Mouse (Mus musculus): ENCODE data around the gene Fbp2.

DNA sequence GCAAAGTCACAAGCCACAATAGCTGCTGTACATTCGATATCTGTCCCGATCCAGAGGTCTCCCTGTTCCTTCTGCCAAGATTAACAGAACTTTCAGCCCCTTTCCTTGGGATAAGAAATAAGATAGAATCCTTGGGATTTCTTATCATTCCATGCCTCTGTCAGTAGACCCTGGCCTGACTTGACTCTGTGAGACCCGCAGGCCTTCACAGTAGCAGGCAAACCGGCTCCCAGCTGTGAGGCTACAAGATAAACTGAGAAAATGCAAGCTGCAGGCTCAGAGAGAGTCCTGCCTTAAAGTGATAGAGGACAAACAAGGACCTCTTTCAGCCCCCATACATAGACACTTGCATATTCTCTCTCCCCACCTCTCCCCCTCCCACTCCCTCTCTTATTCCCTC lies 24.9 kb downstream of the Fbp2 start:
- no peak for TF ChIP-seq EP300 (IDR thresholded peaks at IDR 0.05; ENCODE audit: low read depth)
- no peak for TF ChIP-seq CTCF (IDR thresholded peaks at IDR 0.05; ENCODE audit: low read depth)
